Mouse (Mus musculus) megakaryocyte, embryonic 14.5 days (primary cell): ENCODE measurements around the gene Slc22a3.

Experiments used
- FLI1 ChIP-seq: IDR thresholded peaks from 2 replicates; pipeline ENCODE4 v1.6.1; 2012; ENCODE audit warnings: low read length, inconsistent platforms, mixed read lengths
- GATA1 ChIP-seq: IDR thresholded peaks from 3 replicates; pipeline ENCODE4 v1.6.1; 2012; ENCODE audit warnings: mixed read lengths, low read length, inconsistent platforms, borderline replicate concordance

DNA sequence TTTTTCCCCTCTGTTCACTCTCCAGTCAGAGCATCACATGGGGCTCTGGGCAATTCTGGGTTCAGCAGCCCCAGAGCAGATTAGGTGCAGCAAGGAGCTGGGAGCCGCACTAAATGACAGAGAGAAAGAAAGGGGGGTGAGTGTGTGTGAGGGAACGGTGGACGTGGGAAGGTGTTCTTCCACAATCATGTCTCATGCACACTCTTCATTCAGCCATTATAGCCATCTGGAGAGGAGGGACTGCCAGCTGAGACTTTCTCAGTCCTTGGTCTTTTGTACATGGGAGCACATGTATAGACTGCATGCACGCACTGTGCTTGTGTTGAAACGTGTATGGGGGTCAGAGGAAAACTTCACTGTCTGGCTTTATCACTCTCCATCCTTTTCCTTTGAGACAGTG is 17.6 kb downstream of the Slc22a3 start:
- no peak for TF ChIP-seq GATA1
- TF ChIP-seq FLI1, result no peak
